In the genomic region with DNA sequence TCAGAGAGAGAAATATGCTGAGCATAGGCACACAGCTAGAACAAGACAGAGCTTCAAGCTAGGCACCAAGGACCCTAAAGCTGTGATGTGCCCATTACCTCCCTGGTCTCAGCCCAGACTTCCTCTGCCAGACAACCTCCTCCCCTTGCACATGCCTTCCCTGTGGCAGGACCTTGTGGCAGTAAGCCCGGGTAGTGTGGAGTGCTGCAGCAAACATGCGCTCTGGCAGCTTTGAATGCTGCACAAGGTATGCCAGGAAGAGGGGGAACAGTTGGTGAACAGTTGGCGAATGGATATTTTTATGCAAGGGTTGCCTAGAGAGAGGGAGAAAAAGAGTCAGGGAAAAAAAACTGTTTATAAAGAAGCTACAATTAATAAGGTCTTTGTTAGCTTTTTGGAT, we compare ENCODE assay signal across 11 mouse cellular contexts.
DNase-seq lines count a peak whose midpoint lies in the region; ATAC-seq lines count a peak whose summit lies in the region.
"Had no signal": no experiment of that assay in that cellular context is flagged by ENCODE, and none has a peak within 500 bp of the region (broad histone marks: within the 10 kb centered on the region; RNA-seq: fewer than 3 reads in every experiment).

No protein-coding gene starts in this region.

- WGBS in forebrain, embryonic 14.5 days = 20% methylated on average over 3 of the region's 3 CpGs
- 75% methylated on average over 3 of the region's 3 CpGs for WGBS in forebrain, embryonic 10.5 days
- 84% methylated on average over 3 of the region's 3 CpGs for WGBS in kidney, embryonic 14.5 days
- 67% methylated on average over 3 of the region's 3 CpGs for whole genome bisulfite sequencing in heart, embryonic 10.5 days

- no peak overlapping the region for H3K4me2 ChIP-seq in forebrain, embryonic 14.5 days (ENCODE audit: low read length)
- H3K4me2 ChIP-seq in kidney, embryonic 14.5 days (replicated peaks; ENCODE audit: low read depth, low read length) = no peak overlapping the region

- DNase-seq in forebrain, embryonic 14.5 days (ENCODE audit: low spot score) = peak; percentile 92
- no peak for DNase-seq in forebrain, embryonic 10.5 days (ENCODE audit: extremely low spot score, low spot score)
- peak; percentile 74 to 77 for DNase-seq in cerebellum, postnatal 36 days
- peak; percentile 67 to 76 for DNase-seq in layer of hippocampus, postnatal 10 days (ENCODE audit: low spot score in 2 of 2)
- peak; percentile 81 to 88 for DNase-seq in right cerebral cortex, postnatal 10 days (ENCODE audit: low spot score in 2 of 2)
- no peak for DNase-seq in natural killer cell, adult 2 months (ENCODE audit: low spot score in 2 of 2)
- no peak for DNase-seq in heart, embryonic 10.5 days (ENCODE audit: low spot score)
- DNase-seq: heart, postnatal 36 days; kidney, postnatal 36 days; lung, adult 2 months had no signal

- no peaks in the 10 kb centered on the region for H3K9me3 ChIP-seq in forebrain, embryonic 14.5 days (replicated peaks; ENCODE audit: control insufficient read depth, low read length)
- no peaks in the 10 kb centered on the region for H3K9me3 ChIP-seq in forebrain, embryonic 10.5 days
- no peaks in the 10 kb centered on the region for H3K9me3 ChIP-seq in kidney, embryonic 14.5 days (ENCODE audit: control insufficient read depth, low read length)
- H3K9me3 ChIP-seq in heart, embryonic 10.5 days = no peaks in the 10 kb centered on the region

- H3K36me3 ChIP-seq in forebrain, embryonic 14.5 days (ENCODE audit: control insufficient read depth, insufficient read depth, low read length) = no peaks in the 10 kb centered on the region
- no peaks in the 10 kb centered on the region for H3K36me3 ChIP-seq in forebrain, embryonic 10.5 days (replicated peaks)
- H3K36me3 ChIP-seq in kidney, embryonic 14.5 days (ENCODE audit: control insufficient read depth, insufficient read depth, low read length) = no peaks in the 10 kb centered on the region
- H3K36me3 ChIP-seq in heart, embryonic 10.5 days = no peaks in the 10 kb centered on the region

- H3K4me1 ChIP-seq in forebrain, embryonic 14.5 days (ENCODE audit: control insufficient read depth, insufficient read depth, low read length) = peaks cover 13% of the 10 kb centered on the region
- H3K4me1 ChIP-seq in forebrain, embryonic 10.5 days = peaks cover 13% of the 10 kb centered on the region
- H3K4me1 ChIP-seq in kidney, embryonic 14.5 days (ENCODE audit: control insufficient read depth, insufficient read depth, low read length) = no peaks in the 10 kb centered on the region
- H3K4me1 ChIP-seq in heart, embryonic 10.5 days = no peaks in the 10 kb centered on the region

- peak; percentile 96 for ATAC-seq in forebrain, embryonic 14.5 days
- no peak for ATAC-seq in kidney, embryonic 14.5 days (ENCODE audit: low FRiP score, low TSS enrichment)

- H3K4me3 ChIP-seq in forebrain, embryonic 14.5 days (ENCODE audit: low read depth, low read length) = no peak overlapping the region
- no peak overlapping the region for H3K4me3 ChIP-seq in forebrain, embryonic 10.5 days
- H3K4me3 ChIP-seq in kidney, embryonic 14.5 days (ENCODE audit: low read length) = no peak overlapping the region
- no peak overlapping the region for H3K4me3 ChIP-seq in heart, embryonic 10.5 days

- H3K27me3 ChIP-seq in forebrain, embryonic 14.5 days (replicated peaks; ENCODE audit: control insufficient read depth, insufficient read depth, low read length) = no peaks in the 10 kb centered on the region
- no peaks in the 10 kb centered on the region for H3K27me3 ChIP-seq in forebrain, embryonic 10.5 days (ENCODE audit: poor library complexity, severe bottlenecking)
- H3K27me3 ChIP-seq in kidney, embryonic 14.5 days (ENCODE audit: control insufficient read depth, insufficient read depth, low read length) = no peaks in the 10 kb centered on the region
- no peaks in the 10 kb centered on the region for H3K27me3 ChIP-seq in heart, embryonic 10.5 days (ENCODE audit: insufficient read depth, poor library complexity, severe bottlenecking)

- peak overlapping the region; percentile 75 for H3K27ac ChIP-seq in forebrain, embryonic 14.5 days (ENCODE audit: low read depth, low read length)
- no peak overlapping the region for H3K27ac ChIP-seq in forebrain, embryonic 10.5 days
- H3K27ac ChIP-seq in kidney, embryonic 14.5 days (ENCODE audit: low read depth, low read length) = no peak overlapping the region
- no peak overlapping the region for H3K27ac ChIP-seq in heart, embryonic 10.5 days

- H3K9ac ChIP-seq in forebrain, embryonic 14.5 days (ENCODE audit: low read length) = no peak overlapping the region
- H3K9ac ChIP-seq in kidney, embryonic 14.5 days (ENCODE audit: low read depth, low read length) = no peak overlapping the region

Comparison
In these comparisons a context has a peak if more than half of its experiments do, and no peak if none do; other contexts are left out.
1. DNase-seq: peak in forebrain, embryonic 14.5 days (single experiment), cerebellum, postnatal 36 days (2 of 2), layer of hippocampus, postnatal 10 days (2 of 2) and right cerebral cortex, postnatal 10 days (2 of 2); none in forebrain, embryonic 10.5 days (single experiment), natural killer cell, adult 2 months (0 of 2) and heart, embryonic 10.5 days (single experiment).